Mouse (Mus musculus) thymus, postnatal 10 days (tissue): ENCODE measurements around the gene Fyn.

Source experiments
- DNase-seq, 2 experiments: peaks; one replicate each; pipeline ENCODE4 v3.0.0; 2021; ENCODE audit warnings: low spot score in 2 of 2

Gene Fyn

DNA sequence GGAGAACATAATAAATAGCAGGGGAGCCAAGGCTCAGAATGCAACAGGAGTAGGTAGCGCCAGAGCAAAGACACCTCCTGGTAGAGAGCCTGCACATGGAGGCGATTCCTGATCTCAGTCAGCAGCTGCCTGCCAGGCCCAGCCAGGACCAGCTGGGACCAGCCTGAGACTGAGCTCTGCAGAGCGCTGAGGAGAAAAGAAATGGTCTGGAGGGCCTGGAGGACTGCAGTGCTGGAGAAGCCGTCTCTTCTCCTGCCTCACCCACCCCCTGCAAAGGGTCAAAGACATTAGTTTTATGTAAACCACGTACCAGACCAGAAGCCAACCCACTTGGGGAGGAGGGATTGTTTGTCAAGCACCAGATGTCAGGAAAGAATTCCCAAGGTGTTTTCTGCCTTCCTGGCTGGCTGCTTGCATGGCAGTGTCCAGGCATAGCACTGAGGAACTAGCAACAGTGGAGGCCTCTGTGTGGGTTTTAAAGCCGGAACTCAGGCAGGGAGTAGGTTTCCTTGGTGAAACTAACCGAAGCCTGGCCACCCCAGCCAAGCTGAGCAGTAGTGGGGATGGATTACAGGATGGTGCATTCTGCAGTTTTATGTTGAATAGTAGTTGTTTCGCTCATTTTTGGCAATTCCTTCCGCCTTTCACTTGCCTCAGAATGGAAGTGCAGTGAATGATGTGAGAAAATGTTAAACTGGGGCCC is 165.8 kb downstream of the Fyn start:
- no peak for DNase-seq

DNA sequence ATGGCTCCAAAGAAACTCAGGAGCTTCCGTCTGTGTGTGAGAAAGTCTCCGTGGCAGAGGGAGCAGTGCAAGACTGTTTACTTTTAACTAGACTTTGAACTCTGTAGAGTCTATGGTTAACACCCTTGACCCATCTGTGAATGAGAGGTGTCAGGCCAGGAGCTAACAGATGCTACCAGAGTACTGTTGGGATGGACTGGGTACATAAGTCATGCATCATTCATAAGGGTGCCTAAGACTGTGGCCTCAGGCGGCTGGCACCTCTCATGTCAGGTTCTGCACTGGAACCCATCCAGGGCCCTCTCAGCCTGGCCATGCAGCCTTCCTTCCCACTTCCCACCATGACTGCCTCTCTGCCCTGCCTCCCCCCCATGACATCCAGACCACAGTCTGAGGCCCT is 166.7 kb downstream of the Fyn start:
- DNase-seq: no peak

GRCm38 (mm10) chr10:39536258-39536657 is 167.6 kb downstream of the Fyn start:
- DNase-seq: no peak

GRCm38 (mm10) chr10:39540012-39540647 is 171.5 kb downstream of the Fyn start:
- DNase-seq: no peak

DNA sequence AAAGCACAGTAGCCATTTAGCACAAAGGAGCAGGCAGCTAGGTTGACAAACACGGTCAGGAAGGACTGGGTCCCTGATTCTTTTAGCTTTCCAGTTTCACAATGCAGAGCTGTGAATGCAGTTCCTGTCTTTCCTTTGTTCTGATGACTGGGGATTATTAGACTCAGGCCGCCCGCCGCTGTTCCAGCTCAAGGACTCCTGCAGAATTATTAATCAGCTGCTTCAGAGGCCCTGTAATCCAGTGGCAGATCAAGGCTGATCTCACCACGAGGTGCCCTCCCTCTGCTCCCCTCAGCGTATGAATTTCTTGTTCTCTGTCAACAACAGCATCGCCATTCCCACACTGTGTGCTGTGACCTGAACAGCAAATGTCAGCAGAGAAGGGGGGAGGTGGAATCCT is 172.3 kb downstream of the Fyn start:
- no peak for DNase-seq

- DNase-seq: no peak
These were observed 172.8 kb downstream of the Fyn start for GRCm38 (mm10) chr10:39541451-39541874.

DNA sequence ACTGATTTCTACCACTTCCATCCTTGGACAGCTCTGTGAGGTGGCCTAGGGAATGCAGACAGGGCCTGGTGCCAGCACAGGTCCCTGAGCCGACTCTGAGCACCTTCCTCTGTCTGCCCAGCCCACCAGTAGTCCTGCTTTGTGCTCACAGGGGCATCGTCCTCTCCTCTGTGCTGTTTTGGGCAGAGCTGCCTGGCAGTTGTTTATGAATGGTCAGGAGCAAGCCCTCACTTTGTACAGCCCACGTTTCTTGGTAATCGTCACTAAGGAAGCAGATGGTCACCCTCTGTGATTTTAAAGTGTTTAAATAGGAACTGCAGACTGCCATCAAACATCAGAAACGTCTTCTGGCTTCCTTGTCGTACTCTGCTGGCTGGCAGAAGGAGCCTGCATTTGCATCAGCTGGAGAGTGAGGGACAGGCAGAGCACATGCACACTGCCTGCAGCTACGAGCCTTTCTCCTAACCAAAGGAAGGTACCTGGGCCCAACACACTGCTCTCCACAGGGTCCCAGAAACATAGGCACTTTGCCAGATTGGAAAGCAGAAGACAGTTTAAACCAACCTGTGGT is 173.4 kb downstream of the Fyn start:
- no peak for DNase-seq

- DNase-seq: no peak
These were observed 174.0 kb downstream of the Fyn start for GRCm38 (mm10) chr10:39542535-39543257.

- no peak for DNase-seq
These were observed 174.7 kb downstream of the Fyn start for GRCm38 (mm10) chr10:39543258-39543770.

GRCm38 (mm10) chr10:39547369-39548074 is 178.9 kb downstream of the Fyn start:
- DNase-seq: no peak

GRCm38 (mm10) chr10:39550791-39551190 is 182.1 kb downstream of the Fyn start:
- DNase-seq: no peak

DNA sequence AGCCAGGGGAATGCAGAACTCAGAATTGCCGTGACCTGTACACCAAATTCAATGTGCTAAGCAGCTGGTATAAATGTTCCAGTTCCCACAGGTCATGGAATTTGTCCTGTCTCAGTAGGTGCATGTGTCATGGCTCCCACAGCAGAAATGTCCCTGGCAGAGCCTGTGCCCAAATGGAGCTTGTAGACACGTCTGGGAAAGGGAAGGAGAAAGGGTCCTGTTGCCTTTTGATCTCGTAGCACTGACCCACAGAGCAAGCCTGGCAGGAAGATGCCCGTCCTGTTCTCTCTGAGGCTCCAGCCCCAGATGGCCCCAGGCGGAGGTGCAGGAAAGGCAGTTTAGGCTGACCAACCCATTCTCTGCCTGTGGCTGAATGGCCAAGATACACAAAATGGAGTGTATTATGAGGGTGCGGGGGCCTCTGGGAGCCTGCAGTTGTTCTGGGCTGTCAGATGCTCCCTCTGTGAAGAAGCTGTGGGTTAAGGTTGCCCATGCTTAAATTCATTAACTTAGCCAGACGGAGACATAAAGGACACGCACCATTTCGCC is 183.1 kb downstream of the Fyn start:
- no peak for DNase-seq

- DNase-seq: no peak
These were observed 183.7 kb downstream of the Fyn start for GRCm38 (mm10) chr10:39552351-39552814.

- DNase-seq: no peak
These were observed 184.2 kb downstream of the Fyn start for GRCm38 (mm10) chr10:39552903-39553302.

DNA sequence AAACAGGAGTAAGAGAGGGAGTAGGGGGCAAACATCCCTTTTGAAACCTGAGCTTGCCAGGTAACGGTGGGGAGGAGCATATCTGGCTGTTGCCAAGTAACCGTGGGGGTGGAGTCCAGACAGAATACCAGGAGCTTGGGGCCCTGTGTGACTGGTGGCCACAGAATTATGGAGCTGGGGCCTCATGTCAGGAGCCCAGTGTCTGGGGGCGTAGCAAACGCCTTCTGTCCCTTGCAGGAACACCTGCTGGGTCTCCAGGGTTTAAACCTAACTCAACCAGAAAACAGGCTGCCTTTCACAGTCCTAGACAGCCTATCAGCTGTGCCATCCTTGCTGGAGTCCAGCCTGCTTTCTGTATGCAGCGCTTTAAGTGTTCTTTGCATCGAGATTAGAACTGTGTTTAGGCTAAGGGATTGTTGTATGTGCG is 186.6 kb downstream of the Fyn start:
- DNase-seq: no peak

- DNase-seq: no peak
These were observed 187.1 kb downstream of the Fyn start for GRCm38 (mm10) chr10:39555740-39556139.

GRCm38 (mm10) chr10:39557360-39557759 is 188.7 kb downstream of the Fyn start:
- DNase-seq: no peak

- no peak for DNase-seq
These were observed 189.2 kb downstream of the Fyn start for GRCm38 (mm10) chr10:39557851-39558250.

- no peak for DNase-seq
These were observed 189.9 kb downstream of the Fyn start for GRCm38 (mm10) chr10:39558492-39559005.

GRCm38 (mm10) chr10:39559321-39559720 is 190.7 kb downstream of the Fyn start:
- no peak for DNase-seq

DNA sequence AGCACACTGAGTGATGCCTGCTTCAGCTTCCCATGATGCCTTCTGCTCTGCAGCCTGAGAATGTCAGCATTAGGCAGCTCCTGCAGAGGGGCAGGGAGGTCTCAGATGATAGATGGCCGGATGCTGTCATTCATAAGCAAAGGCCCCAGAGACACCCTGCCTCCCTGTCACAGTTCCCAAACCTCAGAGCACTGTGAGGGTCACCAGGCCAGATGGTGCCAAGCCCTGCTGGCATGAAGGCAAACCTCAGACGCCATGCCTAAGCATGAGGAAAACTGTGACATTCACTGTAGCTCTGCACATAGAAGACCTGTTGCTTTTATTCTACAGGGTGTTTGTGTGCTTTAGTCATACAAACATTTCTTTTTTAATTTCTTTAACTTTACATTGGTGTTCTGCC is 193.7 kb downstream of the Fyn start:
- DNase-seq: no peak
